Mouse (Mus musculus) splenic B cell, adult 2 months (primary cell): ENCODE measurements around the gene Erfe.

Experiments
- DNase-seq: peaks from one replicate; pipeline ENCODE4 v3.0.0-alpha.2; 2011; ENCODE audit warnings: low read depth, low spot score
- H3K27me3 ChIP-seq: 2 replicates; pipeline ENCODE4 v1.6.1; 2012; ENCODE audit warnings: mild to moderate bottlenecking, low read length, moderate library complexity, mixed read lengths; ENCODE audit not compliant: control insufficient read depth, poor library complexity, insufficient read depth, severe bottlenecking
- H3K36me3 ChIP-seq: 2 replicates; pipeline ENCODE4 v1.6.1; 2012; ENCODE audit warnings: mild to moderate bottlenecking, low read length, moderate library complexity, mixed read lengths; ENCODE audit not compliant: control insufficient read depth, poor library complexity, insufficient read depth, severe bottlenecking

Erfe gene

GRCm38 (mm10) chr1:91366215-91367108 lies at the start of gene Erfe:
TSS of gene Erfe (plus strand) at chr1:91366430.
- Histone ChIP-seq H3K36me3 (no peaks in the 10 kb centered on the region), H3K27me3 (no peaks in the 10 kb centered on the region)
- DNase-seq = peak; percentile 80

- H3K27me3 ChIP-seq = no peaks in the 10 kb centered on the region
- peaks cover 9% of the 10 kb centered on the region for H3K36me3 ChIP-seq
- no peak for DNase-seq
These were observed 48.6 kb upstream of the Erfe start for GRCm38 (mm10) chr1:91317656-91318055.

GRCm38 (mm10) chr1:91321760-91322438 lies 44.3 kb upstream of the Erfe start, which contains the start of gene Espnl:
TSS of gene Espnl (plus strand) at chr1:91322075.
- no peaks in the 10 kb centered on the region for H3K36me3 ChIP-seq
- no peak for DNase-seq
- H3K27me3 ChIP-seq = no peaks in the 10 kb centered on the region

- Histone ChIP-seq H3K36me3 (no peaks in the 10 kb centered on the region), H3K27me3 (no peaks in the 10 kb centered on the region)
- DNase-seq = no peak
These were observed 41.6 kb upstream of the Erfe start for GRCm38 (mm10) chr1:91324646-91325045.

- Histone ChIP-seq H3K36me3 (no peaks in the 10 kb centered on the region), H3K27me3 (no peaks in the 10 kb centered on the region)
- no peak for DNase-seq
These were observed 40.7 kb upstream of the Erfe start for GRCm38 (mm10) chr1:91325488-91326042.

GRCm38 (mm10) chr1:91332102-91332501 lies 34.1 kb upstream of the Erfe start:
- no peaks in the 10 kb centered on the region for H3K27me3 ChIP-seq
- no peaks in the 10 kb centered on the region for H3K36me3 ChIP-seq
- DNase-seq = no peak

GRCm38 (mm10) chr1:91333582-91333981 lies 32.6 kb upstream of the Erfe start:
- Histone ChIP-seq H3K27me3 (no peaks in the 10 kb centered on the region), H3K36me3 (no peaks in the 10 kb centered on the region)
- no peak for DNase-seq

GRCm38 (mm10) chr1:91337355-91337754 lies 28.9 kb upstream of the Erfe start:
- H3K27me3 ChIP-seq = no peaks in the 10 kb centered on the region
- no peaks in the 10 kb centered on the region for H3K36me3 ChIP-seq
- no peak for DNase-seq

- H3K27me3 ChIP-seq = no peaks in the 10 kb centered on the region
- DNase-seq = no peak
- H3K36me3 ChIP-seq = no peaks in the 10 kb centered on the region
These were observed 22.2 kb upstream of the Erfe start for GRCm38 (mm10) chr1:91344001-91344400.

- no peak for DNase-seq
- H3K27me3 ChIP-seq = no peaks in the 10 kb centered on the region
These were observed 21.1 kb upstream of the Erfe start for GRCm38 (mm10) chr1:91344921-91345685.

GRCm38 (mm10) chr1:91346892-91347291 lies 19.3 kb upstream of the Erfe start:
- Histone ChIP-seq H3K27me3 (no peaks in the 10 kb centered on the region), H3K36me3 (no peaks in the 10 kb centered on the region)
- peak; percentile 75 for DNase-seq

More at GRCm38 (mm10) chr1:91344921-91345685, 21.1 kb upstream of the Erfe start:
- no peaks in the 10 kb centered on the region for H3K36me3 ChIP-seq

- Histone ChIP-seq H3K27me3 (no peaks in the 10 kb centered on the region), H3K36me3 (no peaks in the 10 kb centered on the region)
- DNase-seq = no peak
These were observed 15.4 kb upstream of the Erfe start, which contains the start of gene Klhl30 for GRCm38 (mm10) chr1:91350841-91351240. TSS of gene Klhl30 (plus strand) at chr1:91351016.

GRCm38 (mm10) chr1:91351249-91351648 lies 15.0 kb upstream of the Erfe start:
- DNase-seq = no peak
- no peaks in the 10 kb centered on the region for H3K36me3 ChIP-seq
- H3K27me3 ChIP-seq = no peaks in the 10 kb centered on the region

- no peaks in the 10 kb centered on the region for H3K36me3 ChIP-seq
- DNase-seq = no peak
These were observed 14.0 kb upstream of the Erfe start for GRCm38 (mm10) chr1:91352277-91352676.

More at GRCm38 (mm10) chr1:91352277-91352676, 14.0 kb upstream of the Erfe start:
- H3K27me3 ChIP-seq = no peaks in the 10 kb centered on the region
